Mouse (Mus musculus): ENCODE measurements at regions not wholly inside any gene's neighbourhood (a gene's known extent, or its start where the extent isn't known, plus 50 kb on each side); places are given as distances from the start of the nearest gene placed in this dataset.

DNA sequence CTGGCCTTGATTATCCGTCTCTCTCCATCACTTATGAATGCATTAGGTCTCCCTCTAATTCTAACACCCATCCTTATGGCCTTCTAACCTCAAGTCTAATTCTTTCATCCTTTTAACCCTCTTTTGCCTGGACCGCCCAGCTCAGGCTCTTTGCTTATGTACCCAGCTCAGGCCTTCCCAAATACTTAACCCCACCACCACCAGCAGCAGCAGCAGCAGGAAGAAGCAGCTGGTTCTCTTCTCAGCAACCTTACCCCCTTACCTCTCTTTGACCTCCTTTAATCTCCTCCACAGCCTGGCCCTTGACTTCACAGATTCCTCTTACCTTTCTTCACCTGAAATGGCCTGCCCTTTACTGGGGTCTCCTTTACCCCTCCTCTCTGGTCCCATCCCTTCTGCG, 178.8 kb upstream of the Mkln1 start:
- Histone ChIP-seq H3K9ac (ENCODE audit: low read length) (0 out of 2 replicates have a peak overlapping the region, but pooled peaks have one; percentile 30), H3K9me3 (ENCODE audit: control insufficient read depth, low read length) (no peaks in the 10 kb centered on the region), H3K36me3 (ENCODE audit: control insufficient read depth, insufficient read depth, low read length) (no peaks in the 10 kb centered on the region), H3K4me1 (replicated peaks; ENCODE audit: control insufficient read depth, insufficient read depth, low read length) (peaks cover 30% of the 10 kb centered on the region), H3K27ac (ENCODE audit: low read depth, low read length) (no peak overlapping the region), H3K4me3 (ENCODE audit: low read depth, low read length) (peak overlapping the region; percentile 27), H3K27me3 (ENCODE audit: control insufficient read depth, insufficient read depth, low read length) (peaks cover 57% of the 10 kb centered on the region), H3K4me2 (ENCODE audit: low read depth, low read length, severe bottlenecking) (peak overlapping the region; percentile 71)
- ATAC-seq (replicated peaks; ENCODE audit: low FRiP score), result no peak
- no peak for DNase-seq (ENCODE audit: low spot score)
- WGBS, result 16% methylated on average over 3 of the region's 3 CpGs

DNA sequence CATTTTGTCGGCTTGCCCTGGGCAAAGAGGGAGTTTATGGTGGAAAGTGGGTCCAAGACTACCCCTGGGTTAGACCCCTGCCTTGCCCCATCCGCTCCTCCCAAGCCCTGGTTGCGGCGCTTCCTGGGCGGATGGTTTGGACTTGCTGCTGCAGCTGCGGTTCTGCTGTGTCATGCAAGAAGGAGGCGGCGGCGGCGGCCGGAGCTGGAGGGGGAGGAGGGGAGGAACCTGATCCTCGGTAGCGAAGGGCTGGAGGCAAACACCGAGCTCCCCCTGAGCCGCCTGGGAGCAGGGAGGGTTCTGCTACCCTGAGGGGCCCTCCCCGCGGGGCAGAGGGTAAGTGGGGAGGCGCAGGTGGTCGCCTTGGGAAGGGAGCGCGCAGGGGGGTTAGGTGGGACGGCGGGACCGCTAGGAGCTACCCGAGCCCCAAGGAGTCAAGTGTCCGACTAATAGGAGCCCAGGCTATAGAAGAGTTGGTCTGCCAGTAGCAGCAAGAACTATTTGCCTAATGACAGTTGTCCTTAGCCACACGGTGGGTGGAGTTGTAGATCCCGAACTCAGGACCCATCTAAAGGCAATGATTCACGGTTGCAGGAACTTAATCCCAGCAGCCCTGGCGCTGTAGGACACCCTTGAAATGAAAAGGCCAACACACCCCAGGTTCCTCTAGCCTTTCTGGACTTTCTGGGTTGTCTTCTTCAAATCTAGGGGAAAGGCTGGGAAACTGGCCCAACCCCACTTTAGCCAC, 178.2 kb upstream of the Mkln1 start:
- WGBS, result 1% methylated on average over 30 of the region's 30 CpGs
- Histone ChIP-seq H3K36me3 (ENCODE audit: control insufficient read depth, insufficient read depth, low read length) (no peaks in the 10 kb centered on the region), H3K9ac (ENCODE audit: low read length) (peak overlapping the region; percentile 30; the same call in 1 of the 2 replicates), H3K27ac (ENCODE audit: low read depth, low read length) (no peak overlapping the region), H3K9me3 (ENCODE audit: control insufficient read depth, low read length) (no peaks in the 10 kb centered on the region), H3K4me1 (replicated peaks; ENCODE audit: control insufficient read depth, insufficient read depth, low read length) (peaks cover 30% of the 10 kb centered on the region), H3K27me3 (ENCODE audit: control insufficient read depth, insufficient read depth, low read length) (peaks cover 56% of the 10 kb centered on the region), H3K4me3 (ENCODE audit: low read depth, low read length) (peak overlapping the region; percentile 27), H3K4me2 (ENCODE audit: low read depth, low read length, severe bottlenecking) (peak overlapping the region; percentile 71)
- ATAC-seq (replicated peaks; ENCODE audit: low FRiP score) (0 out of 2 replicates have a peak, but pooled peaks have one; percentile 22), DNase-seq (ENCODE audit: low spot score) (peak; percentile 81)

DNA sequence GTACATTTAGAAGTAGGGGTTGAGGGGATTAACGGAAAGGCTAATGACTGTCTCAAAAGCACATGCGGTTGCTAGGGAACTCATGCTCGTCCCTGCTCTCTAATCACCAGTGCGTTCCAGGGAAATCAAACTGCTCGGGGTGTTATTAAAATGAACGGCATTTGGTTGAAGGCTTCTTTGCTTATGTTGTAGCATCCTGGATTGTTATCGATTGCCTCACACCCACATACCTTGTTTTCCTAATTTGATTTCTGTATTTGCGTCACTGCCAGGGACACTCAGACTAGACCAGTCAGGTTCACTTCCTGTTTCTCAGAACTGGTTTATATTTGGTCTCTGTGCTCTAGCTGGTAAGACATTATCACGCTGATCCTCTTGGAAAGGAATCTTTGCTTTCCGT, 177.0 kb upstream of the Mkln1 start:
- H3K27me3 ChIP-seq (ENCODE audit: control insufficient read depth, insufficient read depth, low read length), result peaks cover 47% of the 10 kb centered on the region
- DNase-seq (ENCODE audit: low spot score) (no peak), ATAC-seq (replicated peaks; ENCODE audit: low FRiP score) (no peak)
- WGBS, result 29% methylated on average over 10 of the region's 10 CpGs
- no peaks in the 10 kb centered on the region for H3K9me3 ChIP-seq (ENCODE audit: control insufficient read depth, low read length)
- H3K27ac ChIP-seq (ENCODE audit: low read depth, low read length), result no peak overlapping the region
- H3K36me3 ChIP-seq (ENCODE audit: control insufficient read depth, insufficient read depth, low read length), result no peaks in the 10 kb centered on the region
- peak overlapping the region; percentile 24; the same call in 1 of the 2 replicates for H3K4me2 ChIP-seq (ENCODE audit: low read depth, low read length, severe bottlenecking)
- peaks cover 28% of the 10 kb centered on the region for H3K4me1 ChIP-seq (replicated peaks; ENCODE audit: control insufficient read depth, insufficient read depth, low read length)
- no peak overlapping the region for H3K4me3 ChIP-seq (ENCODE audit: low read depth, low read length)
- no peak overlapping the region for H3K9ac ChIP-seq (ENCODE audit: low read length)

DNA sequence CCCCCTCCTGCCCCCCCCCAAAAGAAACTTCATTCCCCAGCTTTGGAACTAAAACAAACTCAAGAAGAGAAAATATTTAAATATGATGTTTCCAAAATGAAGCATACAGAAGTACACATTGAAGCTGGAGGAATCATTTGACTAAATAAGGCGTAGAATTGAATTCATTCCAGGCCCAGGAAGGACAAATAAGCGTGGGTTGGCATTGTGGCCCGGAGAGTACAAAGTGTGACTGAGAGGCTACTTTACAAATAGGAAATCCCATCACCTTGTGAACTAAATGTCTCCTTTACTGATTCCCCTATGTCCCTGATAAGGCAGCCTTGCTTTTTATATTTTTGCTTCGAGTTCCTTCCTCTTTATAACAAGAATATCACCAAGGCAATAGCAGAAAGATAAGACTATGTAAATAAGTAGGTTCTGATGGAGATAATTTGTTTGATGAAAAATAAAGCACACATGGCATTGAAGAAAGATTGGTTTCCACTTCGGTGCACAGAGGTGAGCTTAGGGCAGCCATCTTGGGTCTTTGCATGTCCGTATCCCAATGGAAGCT, 176.4 kb upstream of the Mkln1 start:
- DNase-seq (ENCODE audit: low spot score) (no peak), ATAC-seq (replicated peaks; ENCODE audit: low FRiP score) (no peak)
- H3K4me1 ChIP-seq (replicated peaks; ENCODE audit: control insufficient read depth, insufficient read depth, low read length), result peaks cover 22% of the 10 kb centered on the region
- H3K9ac ChIP-seq (ENCODE audit: low read length), result no peak overlapping the region
- peaks cover 42% of the 10 kb centered on the region for H3K27me3 ChIP-seq (ENCODE audit: control insufficient read depth, insufficient read depth, low read length)
- H3K36me3 ChIP-seq (ENCODE audit: control insufficient read depth, insufficient read depth, low read length), result no peaks in the 10 kb centered on the region
- no peaks in the 10 kb centered on the region for H3K9me3 ChIP-seq (ENCODE audit: control insufficient read depth, low read length)
- no peak overlapping the region for H3K4me3 ChIP-seq (ENCODE audit: low read depth, low read length)
- no peak overlapping the region for H3K4me2 ChIP-seq (ENCODE audit: low read depth, low read length, severe bottlenecking)
- 86% methylated on average over 6 of the region's 6 CpGs for WGBS
- H3K27ac ChIP-seq (ENCODE audit: low read depth, low read length), result no peak overlapping the region

DNA sequence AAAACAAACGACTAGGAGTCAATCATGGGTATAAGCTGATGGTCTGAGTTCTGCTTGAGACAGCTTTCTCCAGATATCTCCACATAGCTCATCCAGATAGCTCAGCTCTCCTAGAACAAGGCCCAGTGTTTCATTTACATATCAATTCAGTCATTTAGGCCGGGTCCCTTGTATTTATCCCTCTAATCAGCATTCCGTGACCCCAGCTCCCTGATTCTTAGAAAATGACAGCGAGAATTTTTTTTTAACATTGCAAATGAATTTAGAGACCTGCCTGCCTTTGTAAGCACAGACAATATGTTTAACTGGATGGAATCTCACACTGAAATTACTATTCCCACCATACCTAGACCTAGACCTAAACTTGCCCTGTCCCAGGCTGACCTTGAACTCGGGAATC, 171.1 kb upstream of the Mkln1 start:
- H3K27me3 ChIP-seq (ENCODE audit: control insufficient read depth, insufficient read depth, low read length), result no peaks in the 10 kb centered on the region
- ATAC-seq (replicated peaks; ENCODE audit: low FRiP score), result no peak
- 43% methylated on average over 5 of the region's 5 CpGs for WGBS

DNA sequence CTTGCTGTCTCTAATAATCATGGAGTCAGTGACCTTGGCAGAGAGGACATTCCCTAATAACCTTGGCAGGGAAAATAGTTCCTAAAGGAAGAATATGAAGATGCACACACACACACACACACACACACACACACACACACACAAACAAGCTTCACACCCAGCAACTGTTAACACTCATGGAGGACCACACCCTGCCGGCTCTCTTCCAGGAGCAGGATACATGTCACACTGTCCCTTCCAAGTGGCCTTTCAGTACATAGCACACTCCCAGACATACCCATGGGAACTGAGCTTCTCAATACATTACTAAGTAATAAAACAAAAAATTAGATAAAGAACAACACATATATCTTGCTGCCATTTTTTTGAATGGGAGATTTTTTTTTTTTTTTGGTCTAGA, 170.5 kb upstream of the Mkln1 start:
- H3K4me3 ChIP-seq (ENCODE audit: low read depth, low read length), result no peak overlapping the region
- H3K27me3 ChIP-seq (ENCODE audit: control insufficient read depth, insufficient read depth, low read length), result no peaks in the 10 kb centered on the region
- no peaks in the 10 kb centered on the region for H3K4me1 ChIP-seq (replicated peaks; ENCODE audit: control insufficient read depth, insufficient read depth, low read length)
- no peak overlapping the region for H3K9ac ChIP-seq (ENCODE audit: low read length)
- DNase-seq (ENCODE audit: low spot score) (no peak), ATAC-seq (replicated peaks; ENCODE audit: low FRiP score) (no peak)
- H3K36me3 ChIP-seq (ENCODE audit: control insufficient read depth, insufficient read depth, low read length), result no peaks in the 10 kb centered on the region
- no peak overlapping the region for H3K27ac ChIP-seq (ENCODE audit: low read depth, low read length)
- WGBS, result 81% methylated on average over 1 of the region's 1 CpGs
- no peak overlapping the region for H3K4me2 ChIP-seq (ENCODE audit: low read depth, low read length, severe bottlenecking)
- H3K9me3 ChIP-seq (ENCODE audit: control insufficient read depth, low read length), result no peaks in the 10 kb centered on the region

More for the DNA sequence above, 171.1 kb upstream of the Mkln1 start:
- no peak overlapping the region for H3K27ac ChIP-seq (ENCODE audit: low read depth, low read length)
- DNase-seq (ENCODE audit: low spot score), result no peak
- H3K4me2 ChIP-seq (ENCODE audit: low read depth, low read length, severe bottlenecking), result no peak overlapping the region
- no peaks in the 10 kb centered on the region for H3K4me1 ChIP-seq (replicated peaks; ENCODE audit: control insufficient read depth, insufficient read depth, low read length)
- H3K4me3 ChIP-seq (ENCODE audit: low read depth, low read length), result no peak overlapping the region
- H3K36me3 ChIP-seq (ENCODE audit: control insufficient read depth, insufficient read depth, low read length), result no peaks in the 10 kb centered on the region
- H3K9ac ChIP-seq (ENCODE audit: low read length), result no peak overlapping the region
- H3K9me3 ChIP-seq (ENCODE audit: control insufficient read depth, low read length), result no peaks in the 10 kb centered on the region

DNA sequence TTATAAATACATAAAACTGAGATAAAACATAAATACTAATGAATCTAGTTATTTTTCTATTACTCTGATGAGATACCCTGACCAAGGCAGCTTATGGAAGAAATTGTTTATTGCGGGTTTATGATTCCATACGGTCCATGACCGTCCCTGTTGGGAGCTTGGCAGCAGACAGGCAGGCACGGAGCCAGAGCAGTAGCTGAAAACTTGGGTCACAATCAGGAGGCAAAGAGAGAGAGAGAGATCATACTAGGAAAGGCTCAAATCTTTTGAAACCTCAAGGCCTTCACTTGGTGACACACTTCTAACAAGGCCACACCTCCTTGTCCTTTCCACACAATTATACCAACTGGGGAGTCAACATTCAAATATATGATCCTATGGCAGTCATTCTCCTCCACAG, 166.7 kb upstream of the Mkln1 start:
- no peaks in the 10 kb centered on the region for H3K9me3 ChIP-seq (ENCODE audit: control insufficient read depth, low read length)
- no peaks in the 10 kb centered on the region for H3K36me3 ChIP-seq (ENCODE audit: control insufficient read depth, insufficient read depth, low read length)
- no peak overlapping the region for H3K4me2 ChIP-seq (ENCODE audit: low read depth, low read length, severe bottlenecking)
- no peak for ATAC-seq (replicated peaks; ENCODE audit: low FRiP score)
- no peaks in the 10 kb centered on the region for H3K27me3 ChIP-seq (ENCODE audit: control insufficient read depth, insufficient read depth, low read length)
- WGBS, result 91% methylated on average over 4 of the region's 4 CpGs
- DNase-seq (ENCODE audit: low spot score), result no peak
- 0 out of 2 replicates have a peak, but pooled peaks cover 7% of the 10 kb centered on the region for H3K4me1 ChIP-seq (replicated peaks; ENCODE audit: control insufficient read depth, insufficient read depth, low read length)
- no peak overlapping the region for H3K4me3 ChIP-seq (ENCODE audit: low read depth, low read length)
- no peak overlapping the region for H3K9ac ChIP-seq (ENCODE audit: low read length)
- H3K27ac ChIP-seq (ENCODE audit: low read depth, low read length), result no peak overlapping the region

DNA sequence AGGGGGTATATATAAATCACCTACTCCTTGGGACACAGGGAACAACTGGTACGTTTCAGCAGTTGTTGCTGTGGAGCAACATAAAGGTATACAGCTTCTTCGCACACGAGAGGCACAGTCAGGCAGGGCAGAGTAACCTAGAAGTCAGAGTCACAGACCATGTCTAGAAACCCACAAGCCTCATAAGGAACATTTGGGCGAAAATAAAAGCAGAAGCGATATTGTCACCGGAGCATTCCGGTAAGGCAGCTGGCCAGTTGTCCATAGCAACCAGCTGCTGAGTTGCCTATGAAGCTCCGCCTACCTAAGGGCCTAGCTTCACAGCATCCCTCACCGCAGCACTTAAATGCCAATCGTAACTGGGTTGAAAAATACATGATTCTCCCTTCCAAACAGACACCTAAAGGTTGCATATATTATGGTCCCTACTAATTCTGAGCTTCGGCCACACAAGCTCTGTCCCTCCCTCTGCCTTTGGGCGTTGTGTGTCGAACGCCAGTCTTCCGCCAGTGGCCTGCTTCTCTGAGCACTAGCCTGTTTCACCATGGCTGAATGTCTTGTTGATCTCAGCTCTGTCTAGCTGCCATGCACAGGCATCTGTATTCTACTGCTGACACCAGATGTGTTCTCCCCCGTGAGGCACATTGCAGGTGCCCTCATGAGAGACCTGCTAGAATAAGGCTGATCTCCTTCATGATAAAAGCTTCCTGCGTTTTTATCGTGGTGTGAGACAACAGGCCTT, 165.1 kb upstream of the Mkln1 start:
- no peak for DNase-seq (ENCODE audit: low spot score)
- Histone ChIP-seq H3K36me3 (ENCODE audit: control insufficient read depth, insufficient read depth, low read length) (no peaks in the 10 kb centered on the region), H3K9ac (ENCODE audit: low read length) (no peak overlapping the region; the same call in 1 of the 2 replicates), H3K4me2 (ENCODE audit: low read depth, low read length, severe bottlenecking) (0 out of 2 replicates have a peak overlapping the region, but pooled peaks have one; percentile 2), H3K4me1 (replicated peaks; ENCODE audit: control insufficient read depth, insufficient read depth, low read length) (0 out of 2 replicates have a peak, but pooled peaks cover 7% of the 10 kb centered on the region), H3K9me3 (ENCODE audit: control insufficient read depth, low read length) (no peaks in the 10 kb centered on the region), H3K27me3 (ENCODE audit: control insufficient read depth, insufficient read depth, low read length) (no peaks in the 10 kb centered on the region), H3K27ac (ENCODE audit: low read depth, low read length) (no peak overlapping the region), H3K4me3 (ENCODE audit: low read depth, low read length) (no peak overlapping the region)
- WGBS, result 67% methylated on average over 18 of the region's 18 CpGs
- ATAC-seq (replicated peaks; ENCODE audit: low FRiP score), result 0 out of 2 replicates have a peak, but pooled peaks have one; percentile 39
